Mouse (Mus musculus): Measurements from ENCODE around the gene Tcp11x2.

DNA sequence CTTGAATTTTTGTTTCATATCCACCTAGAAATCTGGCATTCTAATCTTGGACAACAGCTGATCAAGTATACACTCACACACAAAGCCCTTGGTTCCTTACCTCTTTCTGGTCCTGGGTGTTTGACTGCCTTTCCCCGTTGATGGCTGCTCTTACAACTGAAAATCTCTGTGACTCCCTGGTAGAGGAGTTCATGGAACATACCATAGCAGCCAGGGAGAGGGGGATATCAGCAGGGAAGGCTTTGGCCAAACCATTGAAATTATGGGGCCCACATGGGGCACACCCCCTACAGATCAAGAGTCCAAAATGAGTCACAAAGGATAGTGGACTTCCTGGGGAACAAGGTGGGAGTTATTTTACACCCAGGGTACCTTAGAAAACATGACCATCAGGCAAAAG, at the start of gene Tcp11x2:
- TF ChIP-seq CTCF (conservative IDR thresholded peaks at IDR 0.05; ENCODE audit: low read length) (no peak), NANOG (IDR thresholded peaks at IDR 0.05; ENCODE audit: borderline replicate concordance, low read length) (no peak), POU5F1 (IDR thresholded peaks at IDR 0.05; ENCODE audit: borderline replicate concordance, low read length) (no peak)

Data from E14TG2a.4 (cell line).